Mouse (Mus musculus): ENCODE measurements around the gene Cdkl1. TPM values are rescaled to one million over a fixed set of nuclear protein-coding genes. Genes with fewer than 3 reads are reported as not detected.
A peak's percentile ranks its signal among the peaks of the same experiment; 100 is the strongest.

Gene Cdkl1
- 1 to 10 TPM; 4.9 to 5.9 TPM for total RNA-seq (2021)

GRCm38 (mm10) chr12:69790530-69791505, at the start of gene Cdkl1:
TSS of gene Cdkl1 (minus strand) at chr12:69791267.
- peak; percentile 15 for DNase-seq (ENCODE audit: low spot score)
- intact Hi-C loops (cut with DNase I), result loop anchor here (2.0 kb wide), 1 partner anchor 30 kb away; no protein-coding TSS in a partner anchor

DNA sequence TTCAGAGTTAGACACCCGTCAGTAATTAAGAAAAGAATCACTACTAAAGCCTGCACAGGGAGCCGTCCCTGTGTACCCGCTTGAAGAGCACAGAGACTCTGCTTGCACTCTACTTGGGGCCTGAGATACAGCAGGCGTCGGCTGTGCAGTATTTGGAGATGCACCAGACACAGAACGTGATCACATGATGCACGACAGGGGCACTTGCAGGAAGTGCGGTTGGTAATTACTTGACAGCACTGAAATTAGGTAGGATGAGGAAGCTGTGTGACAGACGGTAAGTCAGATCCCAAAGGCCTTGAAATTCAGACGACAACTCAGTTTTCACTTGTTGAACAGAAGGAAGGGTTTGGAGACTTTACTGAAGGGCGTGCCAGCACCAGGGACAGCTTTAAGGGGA, 47.3 kb upstream of the Cdkl1 start:
- no peak for DNase-seq (ENCODE audit: low spot score)
- intact Hi-C loops (cut with DNase I), result no loop called here

DNA sequence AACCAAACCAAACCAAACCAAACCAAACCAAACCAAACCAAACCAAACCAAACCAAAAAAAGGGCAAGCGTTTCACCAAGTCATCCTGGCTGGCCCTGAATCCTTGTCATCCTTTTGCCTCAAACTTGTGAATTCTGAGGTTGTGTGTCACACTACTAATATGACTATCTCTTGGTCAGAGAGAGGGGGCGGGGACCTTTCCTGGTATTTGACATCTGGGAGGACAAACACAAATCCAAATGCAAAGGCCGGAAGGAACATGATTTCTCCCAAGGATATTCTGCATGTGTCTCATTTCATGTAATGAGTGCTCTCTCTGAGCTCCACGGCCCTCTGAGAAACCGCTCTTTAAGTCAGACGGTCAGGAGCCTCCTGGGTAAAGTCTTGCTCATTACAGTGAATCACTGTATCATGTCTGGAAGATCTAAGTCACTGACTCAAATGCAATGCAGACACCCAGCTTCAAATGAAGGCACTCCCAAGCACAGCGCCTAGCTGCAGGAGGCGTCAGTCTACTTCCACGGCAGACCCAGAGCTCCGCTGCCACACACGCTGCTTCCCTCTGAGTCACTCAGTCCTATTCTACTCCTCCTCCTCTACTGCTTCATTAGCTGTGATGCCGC, 43.0 kb upstream of the Cdkl1 start:
- DNase-seq (ENCODE audit: low spot score), result no peak
- intact Hi-C loops (cut with DNase I), result no loop called here

- DNase-seq (ENCODE audit: low spot score), result no peak
- intact Hi-C loops (cut with DNase I), result no loop called here
Observed at GRCm38 (mm10) chr12:69831239-69831910, 40.3 kb upstream of the Cdkl1 start.

GRCm38 (mm10) chr12:69828214-69828613, 37.1 kb upstream of the Cdkl1 start:
- no peak for DNase-seq (ENCODE audit: low spot score)
- intact Hi-C loops (cut with DNase I), result loop anchor here (5.0 kb wide), 2 partner anchors 64 to 71 kb away; partner anchors contain the start of genes Atl1 and Map4k5

GRCm38 (mm10) chr12:69824881-69825597, 34.0 kb upstream of the Cdkl1 start:
- intact Hi-C loops (cut with DNase I), result loop anchor here (5.0 kb wide), 2 partner anchors 67 to 68 kb away; partner anchors contain the start of genes Atl1 and Map4k5

DNA sequence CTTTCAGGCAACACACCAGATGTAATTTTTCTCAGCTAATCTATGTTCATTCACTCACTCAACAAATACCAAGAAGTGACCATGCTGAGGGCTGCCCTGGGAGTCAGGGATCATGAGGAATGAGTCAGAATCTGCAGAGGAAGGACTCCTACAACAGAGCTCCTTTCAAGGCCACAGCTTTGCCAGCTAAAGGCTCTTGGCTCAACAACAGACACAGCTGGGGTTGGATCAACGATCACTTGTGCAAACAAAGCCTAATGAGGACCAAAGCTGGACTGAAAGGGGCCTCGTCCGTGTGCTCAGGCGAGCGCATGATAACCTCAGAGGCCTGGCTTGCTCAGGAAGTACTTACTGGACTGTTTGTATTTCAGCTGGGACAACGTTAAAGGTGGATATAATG, 23.2 kb upstream of the Cdkl1 start:
- intact Hi-C loops (cut with DNase I), result no loop called here
- peak; percentile 32 for DNase-seq (ENCODE audit: low spot score)

More at GRCm38 (mm10) chr12:69824881-69825597, 34.0 kb upstream of the Cdkl1 start:
- DNase-seq (ENCODE audit: low spot score), result no peak

GRCm38 (mm10) chr12:69813596-69813995, 22.5 kb upstream of the Cdkl1 start:
- intact Hi-C loops (cut with DNase I), result no loop called here
- no peak for DNase-seq (ENCODE audit: low spot score)

DNA sequence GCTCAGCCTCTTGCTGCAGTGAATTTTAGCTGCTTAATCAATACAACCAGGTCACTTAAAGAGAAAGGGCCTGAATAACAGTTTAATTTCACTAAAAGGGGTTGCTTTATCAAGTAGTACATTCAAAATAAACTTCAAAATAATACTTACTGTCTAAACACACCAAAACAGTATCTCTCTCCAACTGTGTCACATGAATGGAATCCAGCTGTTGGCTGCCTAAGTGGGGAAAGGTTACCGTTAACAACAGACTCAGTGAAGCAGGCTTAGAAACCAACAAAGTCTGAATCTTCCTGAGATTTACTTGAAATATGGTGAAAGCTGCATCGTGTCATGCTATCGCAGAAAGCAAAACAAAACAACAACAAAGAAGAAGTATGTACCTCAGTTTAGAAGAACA, 21.9 kb upstream of the Cdkl1 start:
- no peak for DNase-seq (ENCODE audit: low spot score)

DNA sequence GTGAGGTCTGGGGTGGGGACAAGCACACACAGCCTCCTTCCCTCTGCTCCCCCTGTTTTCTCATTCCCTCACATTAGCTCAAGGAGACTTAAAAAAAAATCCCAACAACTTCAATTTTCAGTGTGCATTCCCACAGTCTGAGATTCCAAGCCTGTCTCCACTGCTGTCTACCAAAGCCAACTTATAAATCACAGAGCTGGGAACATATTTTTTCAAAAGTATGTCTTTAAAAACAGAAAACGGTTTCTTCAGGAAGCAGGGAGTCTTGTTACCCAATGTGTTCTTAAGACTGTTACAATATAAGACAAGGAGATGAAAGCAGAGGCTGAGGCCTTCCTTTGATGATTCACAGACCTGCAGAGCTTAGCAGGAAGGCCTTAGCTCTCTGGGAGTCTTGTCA, 20.9 kb upstream of the Cdkl1 start:
- intact Hi-C loops (cut with DNase I), result no loop called here
- DNase-seq (ENCODE audit: low spot score), result no peak

More for the DNA sequence above, 21.9 kb upstream of the Cdkl1 start:
- intact Hi-C loops (cut with DNase I), result no loop called here

GRCm38 (mm10) chr12:69809439-69809838, 18.4 kb upstream of the Cdkl1 start:
- DNase-seq (ENCODE audit: low spot score), result no peak
- intact Hi-C loops (cut with DNase I), result no loop called here

DNA sequence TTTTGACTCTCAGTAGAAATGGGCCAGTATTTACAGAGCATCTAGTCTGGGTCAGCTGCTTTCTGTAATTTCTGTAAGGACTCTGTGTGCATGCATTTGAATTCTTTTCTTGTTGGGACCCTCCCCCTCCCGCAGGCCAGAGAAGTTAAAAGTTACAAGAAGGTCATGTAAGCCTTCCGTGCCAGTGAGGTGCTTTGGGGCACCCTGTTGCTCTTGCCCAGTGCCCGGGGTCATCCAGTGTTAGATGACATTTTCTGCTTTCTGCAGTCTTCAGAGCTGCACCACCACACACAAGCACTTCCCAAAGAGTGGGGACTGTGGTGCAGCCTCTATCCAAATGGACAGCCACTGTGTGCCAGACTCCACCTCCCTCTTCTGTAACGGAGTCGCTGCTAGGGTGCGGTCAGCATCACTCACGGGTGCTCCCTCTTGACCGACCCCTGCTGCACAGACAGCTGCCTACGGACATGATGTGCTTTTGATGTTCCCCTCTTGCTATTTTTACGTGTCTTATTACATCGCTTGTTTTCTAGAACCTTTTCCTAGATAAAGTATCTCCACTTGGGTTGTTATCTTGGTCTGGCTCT, 16.4 kb upstream of the Cdkl1 start:
- no peak for DNase-seq (ENCODE audit: low spot score)
- intact Hi-C loops (cut with DNase I), result no loop called here

GRCm38 (mm10) chr12:69805148-69805547, 14.1 kb upstream of the Cdkl1 start:
- DNase-seq (ENCODE audit: low spot score), result no peak
- intact Hi-C loops (cut with DNase I), result no loop called here

DNA sequence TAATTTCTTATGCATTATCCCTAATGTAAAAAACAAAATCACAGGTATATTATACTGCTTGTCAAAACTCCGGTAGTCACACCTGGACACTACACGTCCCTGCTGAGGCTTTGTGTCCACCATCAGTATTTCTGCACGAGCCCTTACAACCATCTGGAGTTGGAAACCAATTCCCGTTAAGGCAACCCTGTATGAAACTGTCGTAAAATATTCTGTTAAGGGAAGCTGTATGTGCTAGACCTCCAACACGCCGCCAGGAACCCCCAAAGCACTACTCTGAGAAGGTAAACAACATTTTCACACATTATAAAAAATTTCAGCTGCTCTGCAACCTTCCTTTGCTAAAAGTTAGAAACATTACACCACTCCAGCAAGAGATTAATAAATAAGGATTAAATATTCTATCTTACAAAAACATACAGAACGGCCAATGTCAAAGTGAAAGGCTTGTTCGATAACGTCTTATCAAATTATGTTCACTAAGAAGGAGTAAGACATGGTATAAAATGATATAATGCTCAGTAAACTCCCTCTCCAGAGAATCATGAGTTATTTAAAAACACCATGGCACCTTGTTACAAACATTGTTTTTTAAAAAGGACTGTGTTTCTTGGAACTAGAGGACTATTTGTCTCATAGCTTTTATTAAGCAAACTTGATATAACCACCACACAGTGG, 13.5 kb upstream of the Cdkl1 start:
- intact Hi-C loops (cut with DNase I), result loop anchor here (5.0 kb wide), 1 partner anchor 72 kb away; no protein-coding TSS in a partner anchor
- no peak for DNase-seq (ENCODE audit: low spot score)

GRCm38 (mm10) chr12:69803196-69803595, 12.1 kb upstream of the Cdkl1 start:
- no peak for DNase-seq (ENCODE audit: low spot score)
- intact Hi-C loops (cut with DNase I), result loop anchor here (5.0 kb wide), 1 partner anchor 71 kb away; no protein-coding TSS in a partner anchor

DNA sequence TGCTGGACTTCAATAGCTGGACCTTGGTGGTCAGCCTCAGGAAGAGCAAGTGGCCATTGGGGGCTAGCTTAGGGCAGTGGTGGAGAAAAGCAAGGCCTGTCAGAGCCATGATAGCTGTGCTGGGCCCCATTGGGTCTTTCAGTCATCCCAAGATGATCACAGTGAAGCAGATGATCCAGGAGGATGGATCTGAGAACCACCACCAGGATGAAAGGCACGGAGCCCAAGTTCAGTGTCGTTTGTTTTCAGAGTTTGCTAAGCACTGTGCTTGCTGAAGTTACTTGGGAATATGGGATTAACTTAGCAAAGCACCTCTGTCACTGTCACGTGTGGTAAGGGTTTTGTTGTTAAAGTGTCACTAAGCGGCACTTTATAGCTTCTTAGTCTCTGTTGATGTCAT, 9.5 kb upstream of the Cdkl1 start:
- intact Hi-C loops (cut with DNase I), result loop anchor here (5.0 kb wide), 1 partner anchor 68 kb away; no protein-coding TSS in a partner anchor
- no peak for DNase-seq (ENCODE audit: low spot score)

GRCm38 (mm10) chr12:69796311-69796710, 5.2 kb upstream of the Cdkl1 start:
- DNase-seq (ENCODE audit: low spot score), result no peak
- intact Hi-C loops (cut with DNase I), result no loop called here

DNA sequence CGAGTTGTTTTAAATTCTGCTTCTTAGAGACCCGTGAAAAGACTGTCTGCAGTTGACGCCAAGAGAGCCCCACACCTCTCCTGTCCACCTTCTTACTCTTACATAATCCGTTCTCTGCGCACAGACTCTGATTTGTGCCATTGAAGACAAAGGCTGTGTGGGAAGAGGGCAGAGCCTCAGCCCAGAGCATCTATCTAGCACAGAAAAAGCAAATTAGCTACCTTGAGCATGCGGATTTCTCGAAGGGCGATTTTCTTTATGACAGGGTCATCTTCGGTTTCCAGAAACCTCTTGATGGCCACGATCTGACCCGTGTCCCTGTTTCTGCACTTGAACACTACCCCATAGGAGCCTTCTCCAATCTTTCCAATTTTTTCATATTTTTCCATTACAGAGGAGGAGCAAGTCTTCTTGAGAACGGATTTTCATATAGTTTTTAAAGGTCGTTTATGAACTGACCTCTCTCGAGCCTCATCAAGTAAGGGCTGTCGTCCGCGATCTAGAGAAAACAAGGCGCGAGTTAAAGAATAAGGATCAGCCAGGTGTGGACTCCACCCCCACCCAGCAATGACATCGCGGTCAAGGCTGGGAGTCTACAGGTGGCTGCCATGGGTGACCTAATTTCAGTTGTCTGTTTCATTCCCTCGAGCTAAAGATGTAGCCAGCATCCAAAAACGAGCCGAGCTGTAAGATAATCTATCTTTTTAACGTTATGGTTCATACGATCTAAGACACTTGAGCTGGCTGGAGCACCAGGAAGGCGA, 1.1 kb downstream of the Cdkl1 start:
- no peak for DNase-seq (ENCODE audit: low spot score)
- intact Hi-C loops (cut with DNase I), result loop anchor here (2.0 kb wide), 1 partner anchor 29 kb away; no protein-coding TSS in a partner anchor

Measured in heart, postnatal 25 days (tissue).